Mouse (Mus musculus) embryonic facial prominence, embryonic 11.5 days (tissue): ENCODE data around the gene Banp. TPM values are rescaled to one million over a fixed set of nuclear protein-coding genes. Genes with fewer than 3 reads are reported as not detected.

ENCODE experiments used
- ATAC-seq: fragments of 200-750 bp; cut with Nextera tagmentation; replicated peaks from 2 replicates; pipeline ENCODE4 v1.8.0; 2017; ENCODE audit warnings: low read depth; ENCODE audit not compliant: insufficient number of reproducible peaks, low FRiP score, low TSS enrichment
- DNase-seq: peaks from one replicate; pipeline ENCODE4 v3.0.0-alpha.2; 2015; ENCODE audit warnings: low spot score
- H3K27ac ChIP-seq: fragments of 300-500 bp; sonication (generic); replicated peaks from 2 replicates; pipeline ENCODE4 v1.5.1; 2014; ENCODE audit warnings: mild to moderate bottlenecking, low read depth, low read length, control low read depth
- H3K27me3 ChIP-seq: fragments of 300-500 bp; sonication (generic); 2 replicates; pipeline ENCODE4 v1.6.1; 2014; ENCODE audit warnings: mild to moderate bottlenecking, low read length, moderate library complexity, mixed read lengths; ENCODE audit not compliant: control insufficient read depth, insufficient read depth
- H3K36me3 ChIP-seq: fragments of 300-500 bp; sonication (generic); replicated peaks from 2 replicates; pipeline ENCODE4 v1.6.1; 2014; ENCODE audit warnings: low read depth, mild to moderate bottlenecking, low read length, moderate library complexity, mixed read lengths; ENCODE audit not compliant: control insufficient read depth, insufficient read depth
- H3K4me1 ChIP-seq: fragments of 300-500 bp; sonication (generic); 2 replicates; pipeline ENCODE4 v1.6.1; 2014; ENCODE audit warnings: low read length, mixed read lengths; ENCODE audit not compliant: control insufficient read depth, insufficient read depth
- H3K4me2 ChIP-seq: fragments of 300-500 bp; sonication (generic); 2 replicates; pipeline ENCODE4 v1.6.1; 2014; ENCODE audit warnings: low read depth, mild to moderate bottlenecking, control low read depth, low read length, moderate library complexity
- H3K4me3 ChIP-seq: fragments of 300-500 bp; sonication (generic); 2 replicates; pipeline ENCODE4 v1.5.1; 2014; ENCODE audit warnings: low read depth, low read length, control low read depth
- H3K9ac ChIP-seq: fragments of 300-500 bp; sonication (generic); replicated peaks from 2 replicates; pipeline ENCODE4 v1.6.1; 2014; ENCODE audit warnings: mild to moderate bottlenecking, control low read depth, low read length
- H3K9me3 ChIP-seq: fragments of 300-500 bp; sonication (generic); replicated peaks from 2 replicates; pipeline ENCODE4 v1.6.1; 2016; ENCODE audit warnings: mild to moderate bottlenecking, low read length, inconsistent platforms, mixed read lengths; ENCODE audit not compliant: control insufficient read depth
- WGBS: fragments of 180-500 bp; shearing (Covaris S2); extraction: QIAGEN DNeasy Blood & Tissue Kit; methylation state at CpG from one replicate; pipeline ENCODE4 v1.1.7; 2014; 5-methylcytosine and 5-hydroxymethylcytosine counted together
- polyA plus RNA-seq: library from polyadenylated mRNA; unstranded; fragments of >200 nt; fragmentation: Nextera tagmentation; extraction: Ambion mirVana; gene quantifications from 2 replicates; pipeline ENCODE4 v1.2.1, GENCODE M21; 2014

The Banp gene
- polyA plus RNA-seq, 1 experiment from 2014 or later, result 56.2 TPM

DNA sequence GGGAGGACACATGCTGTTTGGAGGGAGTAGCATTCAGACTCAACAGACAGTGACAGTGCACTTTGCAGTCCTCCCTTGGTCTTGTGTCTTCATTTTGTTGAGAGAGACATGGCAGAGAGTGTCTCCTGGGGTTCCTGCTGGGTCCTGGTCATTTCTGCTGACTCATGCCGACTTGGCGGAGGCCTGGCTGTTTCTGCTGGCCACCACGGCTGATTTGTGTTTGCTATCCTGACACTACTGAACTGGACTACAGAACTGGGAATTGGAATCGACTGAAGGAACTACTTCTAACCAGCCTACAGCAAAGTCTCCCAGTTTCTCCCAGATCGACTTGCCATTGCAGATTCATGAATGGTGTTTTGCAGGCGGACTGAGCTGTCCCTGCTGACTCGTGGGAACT lies 10.8 kb upstream of the Banp start:
- H3K4me3 ChIP-seq, result no peak overlapping the region
- WGBS, result 83% methylated on average over 7 of the region's 7 CpGs

DNA sequence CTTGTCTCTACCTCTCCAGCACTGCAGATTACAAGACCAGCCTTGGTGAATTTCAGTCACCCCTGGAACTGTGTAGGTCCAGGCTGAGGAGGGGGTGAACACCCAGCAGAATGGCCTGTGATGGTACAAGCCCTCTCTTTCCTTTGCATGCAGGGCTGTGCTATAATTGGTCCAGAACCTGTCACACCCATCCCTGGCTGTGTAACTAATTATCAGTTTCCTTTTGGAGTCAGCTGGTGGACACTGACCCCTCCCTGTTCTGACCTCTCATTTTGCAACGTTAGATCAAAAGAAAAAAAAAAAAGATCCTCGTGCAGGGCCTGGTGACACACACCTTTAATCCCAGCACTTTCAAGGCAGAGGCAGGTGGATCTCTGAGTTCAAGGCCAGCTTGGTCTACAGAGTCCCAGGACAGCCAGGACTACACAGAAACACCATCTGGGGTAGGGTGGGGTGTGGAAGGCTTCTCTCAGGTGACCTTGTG lies 6.5 kb upstream of the Banp start:
- Histone ChIP-seq H3K27me3 (no peaks in the 10 kb centered on the region), H3K4me1 (no peaks in the 10 kb centered on the region; the same call in 1 of the 2 replicates), H3K9ac (no peak overlapping the region), H3K4me3 (no peak overlapping the region), H3K4me2 (no peak overlapping the region), H3K27ac (no peak overlapping the region), H3K36me3 (no peaks in the 10 kb centered on the region), H3K9me3 (no peaks in the 10 kb centered on the region)
- WGBS, result 24% methylated on average over 2 of the region's 2 CpGs
- no peak for DNase-seq
- ATAC-seq, result no peak

More for the DNA sequence above, 10.8 kb upstream of the Banp start:
- H3K4me1 ChIP-seq, result no peaks in the 10 kb centered on the region
- H3K27me3 ChIP-seq, result no peaks in the 10 kb centered on the region; the same call in 1 of the 2 replicates
- DNase-seq (no peak), ATAC-seq (no peak)
- H3K9me3 ChIP-seq, result no peaks in the 10 kb centered on the region
- H3K9ac ChIP-seq, result no peak overlapping the region
- H3K4me2 ChIP-seq, result no peak overlapping the region
- no peak overlapping the region for H3K27ac ChIP-seq
- H3K36me3 ChIP-seq, result no peaks in the 10 kb centered on the region

DNA sequence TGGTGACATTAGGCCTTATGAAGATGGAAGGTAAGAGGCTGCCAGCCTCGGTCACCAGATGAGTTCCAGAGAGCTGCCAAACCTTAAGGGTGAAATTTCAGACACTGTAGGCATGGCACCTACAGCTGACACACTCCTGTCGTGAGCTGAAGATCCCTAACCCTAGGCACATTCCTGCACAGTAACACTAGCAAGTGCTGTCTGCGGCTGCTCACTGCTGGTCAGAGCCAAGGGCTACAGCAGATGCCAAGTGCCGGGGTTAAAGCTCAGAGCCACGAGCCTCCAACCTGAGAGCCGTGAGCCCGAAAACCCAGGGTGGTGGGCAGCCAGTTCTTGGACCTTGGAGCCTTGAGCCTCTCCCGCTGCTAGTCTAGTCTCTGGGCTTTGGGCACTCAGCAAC lies 5.8 kb upstream of the Banp start:
- no peak for ATAC-seq
- Histone ChIP-seq H3K36me3 (no peaks in the 10 kb centered on the region), H3K4me3 (no peak overlapping the region)

DNA sequence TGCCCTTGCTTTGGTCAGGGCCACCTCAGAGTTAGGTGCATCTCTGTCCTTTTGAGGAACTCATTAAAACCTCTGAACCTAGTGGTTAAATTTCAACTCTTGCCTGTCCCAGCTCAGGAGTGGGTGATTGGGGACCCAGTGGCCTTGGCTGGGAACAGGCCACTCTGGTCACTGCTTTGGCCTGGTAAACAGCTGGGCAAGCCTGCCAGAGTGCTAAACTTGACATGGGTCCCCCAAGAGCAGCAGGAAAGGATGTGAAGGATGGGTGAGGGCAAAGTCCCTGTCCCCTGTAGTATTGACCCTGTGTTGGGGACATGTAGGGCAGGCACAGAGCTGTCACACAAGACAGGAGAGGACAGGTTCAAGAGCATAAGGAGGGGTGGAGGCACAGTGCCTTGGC lies 4.7 kb upstream of the Banp start, which contains the start of gene Car5a:
Gene Car5a, minus strand, starts transcription at position 74 of the 400 bp plus-strand sequence.
- H3K4me3 ChIP-seq, result no peak within 1 kb of the TSS
- no peaks in the 10 kb centered on the region for H3K36me3 ChIP-seq
- no peak for DNase-seq
- no peak for ATAC-seq
- H3K4me2 ChIP-seq, result no peak within 1 kb of the TSS
- no peaks in the 10 kb centered on the region; the same call in 1 of the 2 replicates for H3K4me1 ChIP-seq
- no peak within 1 kb of the TSS for H3K9ac ChIP-seq
- no peaks in the 10 kb centered on the region for H3K27me3 ChIP-seq
- H3K9me3 ChIP-seq, result no peaks in the 10 kb centered on the region
- H3K27ac ChIP-seq, result no peak within 1 kb of the TSS

More for the DNA sequence above, 5.8 kb upstream of the Banp start:
- DNase-seq, result no peak
- WGBS, result 78% methylated on average over 8 of the region's 8 CpGs
- H3K9me3 ChIP-seq, result no peaks in the 10 kb centered on the region
- H3K27ac ChIP-seq, result no peak overlapping the region
- H3K4me1 ChIP-seq, result no peaks in the 10 kb centered on the region; the same call in 1 of the 2 replicates
- no peak overlapping the region for H3K9ac ChIP-seq
- no peaks in the 10 kb centered on the region for H3K27me3 ChIP-seq
- H3K4me2 ChIP-seq, result no peak overlapping the region

DNA sequence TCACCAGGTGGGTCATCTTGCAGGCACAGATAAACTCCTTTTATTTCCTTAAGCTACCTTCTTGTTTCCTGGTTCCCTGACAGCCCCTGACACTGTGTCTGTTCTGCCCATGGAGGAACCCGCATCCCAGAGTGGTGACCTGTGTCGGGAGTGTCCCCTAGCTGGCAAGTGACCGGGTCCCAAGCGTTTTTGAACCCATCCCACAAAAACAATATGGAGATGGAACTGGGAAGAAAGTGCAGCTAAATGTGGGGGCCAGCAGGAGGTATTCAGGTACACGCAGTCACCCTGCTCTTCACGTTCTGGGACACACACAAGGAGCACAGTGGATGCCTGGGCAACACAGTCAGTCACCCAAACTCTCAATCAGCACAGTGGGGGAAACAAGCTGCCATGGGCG lies 3.2 kb upstream of the Banp start:
- ATAC-seq (no peak), DNase-seq (no peak)
- Histone ChIP-seq H3K9me3 (no peaks in the 10 kb centered on the region), H3K4me2 (no peak overlapping the region), H3K27me3 (no peaks in the 10 kb centered on the region), H3K27ac (no peak overlapping the region), H3K36me3 (no peaks in the 10 kb centered on the region), H3K4me1 (no peaks in the 10 kb centered on the region; the same call in 1 of the 2 replicates), H3K4me3 (no peak overlapping the region), H3K9ac (no peak overlapping the region)
- 82% methylated on average over 7 of the region's 7 CpGs for WGBS

DNA sequence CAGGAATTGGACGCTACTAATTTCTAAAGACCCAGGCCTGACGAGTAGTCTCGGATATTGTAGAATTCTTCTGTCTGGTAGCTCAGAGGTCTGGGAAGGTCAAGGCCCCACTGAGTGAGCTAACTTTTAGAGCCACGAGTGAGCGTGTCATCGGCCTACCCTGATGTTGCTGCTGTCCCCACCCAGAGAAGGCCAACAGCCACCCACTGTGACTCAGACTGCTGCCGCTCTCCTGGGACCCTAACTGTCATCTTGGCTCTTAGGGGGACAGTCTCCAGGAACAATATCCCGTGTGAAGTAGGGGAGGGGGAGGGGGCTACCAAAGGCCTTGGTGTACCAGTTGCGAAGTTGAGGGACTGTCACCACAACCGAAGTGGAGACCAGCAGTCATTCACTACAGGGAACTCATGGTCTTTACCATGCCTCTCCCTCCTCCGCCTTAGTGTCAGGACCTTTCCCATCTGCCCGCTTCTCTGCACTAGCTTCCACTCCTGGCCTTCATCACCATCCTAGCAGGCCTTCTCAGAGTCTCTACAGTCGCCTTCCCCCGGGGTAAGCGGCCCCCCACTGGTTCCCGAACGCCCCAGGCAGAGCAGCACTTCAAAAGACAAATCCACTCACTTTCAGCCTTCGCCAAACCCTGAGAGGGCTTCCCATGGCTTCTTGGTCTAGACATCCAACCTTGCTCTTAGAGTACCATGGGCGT lies 2.4 kb upstream of the Banp start:
- WGBS, result 24% methylated on average over 19 of the region's 19 CpGs
- Histone ChIP-seq H3K27ac (peak overlapping the region; percentile 83), H3K9me3 (no peaks in the 10 kb centered on the region), H3K4me2 (peak overlapping the region; percentile 64), H3K27me3 (no peaks in the 10 kb centered on the region), H3K9ac (peak overlapping the region; percentile 64), H3K4me3 (peak overlapping the region; percentile 24), H3K36me3 (no peaks in the 10 kb centered on the region), H3K4me1 (peaks cover 1% of the 10 kb centered on the region; the same call in 1 of the 2 replicates)
- DNase-seq, result no peak
- no peak; the same call in 1 of the 2 replicates for ATAC-seq

DNA sequence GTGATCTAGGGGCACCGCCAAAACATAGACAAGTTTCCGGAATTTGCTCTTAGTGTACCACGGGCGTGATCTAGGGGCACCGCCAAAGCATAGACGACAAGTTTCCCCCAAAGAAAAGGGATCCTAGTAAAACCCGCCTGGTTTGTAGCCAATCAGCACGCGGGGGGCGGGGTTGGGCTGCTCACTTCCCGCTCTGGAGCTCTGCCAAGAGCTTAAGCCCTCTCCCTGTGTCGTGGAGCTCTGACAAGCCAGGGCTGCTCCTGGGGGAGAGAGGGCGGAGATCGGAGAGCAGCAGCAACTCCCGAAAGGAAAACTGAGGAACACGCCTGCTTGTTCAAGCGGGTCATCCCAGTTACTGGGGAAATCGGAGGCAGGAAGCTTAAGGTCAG lies 1.8 kb upstream of the Banp start:
- Histone ChIP-seq H3K9ac (peak overlapping the region; percentile 64), H3K9me3 (no peaks in the 10 kb centered on the region), H3K4me3 (peak overlapping the region; percentile 24), H3K36me3 (no peaks in the 10 kb centered on the region), H3K4me1 (peaks cover 4% of the 10 kb centered on the region; the same call in 1 of the 2 replicates), H3K27ac (peak overlapping the region; percentile 83), H3K27me3 (no peaks in the 10 kb centered on the region), H3K4me2 (peak overlapping the region; percentile 64)
- under 1% methylated on average over 18 of the region's 18 CpGs for WGBS
- peak; percentile 64 for ATAC-seq
- peak; percentile 96 for DNase-seq
